Mouse (Mus musculus): ENCODE results near the gene Tut7. TPM values are rescaled to one million over a fixed set of nuclear protein-coding genes. Genes with fewer than 3 reads are reported as not detected.
"Not testable (repeated sequence)": the region's sequence is repeated elsewhere in the genome, so short reads cannot be mapped to it uniquely, and the experiment has no call there.

Gene Tut7
- total RNA-seq, 4 experiments from 2014 or later = 58.7 to 64.0 (median 59.9) TPM

DNA sequence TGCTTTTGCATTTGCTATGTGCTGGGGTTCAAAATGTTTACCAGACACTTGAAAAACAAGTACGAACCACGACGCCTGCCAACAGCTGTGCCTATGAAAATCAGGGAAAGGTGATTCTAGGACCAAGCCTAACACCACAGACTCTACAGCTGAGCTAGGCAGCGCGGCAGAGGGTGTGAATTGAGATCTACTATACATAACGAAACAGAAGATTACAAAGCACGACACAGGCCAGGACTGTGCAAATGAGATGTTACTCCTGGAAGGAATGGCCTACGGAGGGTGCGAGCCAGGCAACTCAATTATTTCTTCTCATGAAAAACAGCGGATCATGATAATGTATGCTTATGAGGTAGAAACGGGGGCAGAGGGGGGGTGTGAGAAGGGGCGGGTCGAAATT, 54.4 kb downstream of the Tut7 start:
- DNase-seq (ENCODE audit: low spot score in 2 of 2) = peak in 1 of 2 experiments; percentile 16

DNA sequence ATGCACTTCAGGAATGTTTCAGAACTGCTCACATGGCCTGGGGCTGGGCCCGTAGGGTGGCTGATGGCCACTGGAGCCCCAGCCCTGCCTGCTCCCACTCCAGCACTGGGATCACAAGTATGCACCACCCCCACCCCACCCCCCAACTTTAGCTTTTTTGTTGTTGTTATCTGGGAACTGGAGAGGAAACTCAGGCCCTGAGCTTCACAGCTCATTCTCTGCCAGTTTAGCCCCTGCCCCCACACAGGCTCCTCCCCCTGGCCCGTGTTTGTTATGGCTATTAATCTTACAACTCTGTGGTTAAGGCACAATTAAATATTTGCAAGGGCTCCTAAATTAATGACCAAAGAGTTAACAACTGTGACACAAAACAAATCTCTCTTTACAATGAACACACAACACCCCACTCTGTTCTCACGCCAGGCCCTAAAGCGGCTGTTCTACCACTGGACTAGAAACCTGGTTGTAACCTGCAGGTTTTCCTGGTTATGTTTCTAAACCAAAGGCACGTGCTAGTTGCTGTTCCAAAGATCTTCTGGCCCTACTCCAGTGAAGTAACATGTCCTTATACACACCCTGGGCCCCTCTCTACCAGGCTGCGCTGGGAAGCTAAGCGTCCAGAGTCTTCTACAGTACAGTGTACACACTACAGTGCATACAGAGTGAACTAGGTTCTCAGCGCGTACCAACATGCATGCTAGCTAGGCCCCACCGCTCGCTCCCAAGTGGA, 56.0 kb downstream of the Tut7 start:
- no peak for DNase-seq (ENCODE audit: low spot score in 2 of 2)

DNA sequence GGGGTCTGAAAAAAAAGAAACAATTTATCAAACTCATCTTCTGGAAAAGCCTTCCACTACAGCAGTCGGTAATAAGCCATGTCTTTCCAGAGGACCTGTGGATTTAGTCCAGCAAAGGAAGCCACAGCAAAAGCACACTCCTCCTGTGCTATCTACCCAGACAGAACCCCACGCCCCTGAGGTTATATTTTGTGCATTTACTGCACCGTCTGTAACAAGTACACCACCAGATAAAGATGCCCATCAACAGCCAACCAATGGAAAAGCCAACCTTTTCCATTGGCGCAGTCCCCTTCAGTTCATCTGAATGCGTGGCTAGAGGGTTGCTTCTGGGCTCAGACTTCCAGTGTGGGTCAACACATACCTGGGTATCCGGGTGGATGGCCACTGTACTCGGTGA, 60.2 kb downstream of the Tut7 start:
- DNase-seq (ENCODE audit: low spot score in 2 of 2) = no peak

DNA sequence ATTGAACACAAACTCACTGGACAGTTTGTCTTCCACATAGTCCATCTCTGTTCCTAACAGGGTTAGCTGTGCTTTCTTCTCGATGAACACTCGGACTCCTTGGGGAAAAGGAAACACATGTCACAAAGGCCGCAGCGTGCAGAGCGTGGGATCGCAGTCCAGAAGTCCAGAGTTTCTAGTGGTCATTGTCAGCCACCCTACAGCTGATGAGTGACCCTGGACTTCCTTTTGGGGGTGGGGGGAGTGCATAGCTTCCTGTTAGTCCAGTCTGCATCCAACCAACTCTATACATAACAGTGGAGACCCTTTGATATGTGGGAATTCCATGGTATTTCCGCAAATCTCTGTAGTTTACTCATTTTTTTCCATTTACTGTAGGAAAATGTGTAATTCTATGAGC, 66.0 kb downstream of the Tut7 start:
- no peak for DNase-seq (ENCODE audit: low spot score in 2 of 2)

DNA sequence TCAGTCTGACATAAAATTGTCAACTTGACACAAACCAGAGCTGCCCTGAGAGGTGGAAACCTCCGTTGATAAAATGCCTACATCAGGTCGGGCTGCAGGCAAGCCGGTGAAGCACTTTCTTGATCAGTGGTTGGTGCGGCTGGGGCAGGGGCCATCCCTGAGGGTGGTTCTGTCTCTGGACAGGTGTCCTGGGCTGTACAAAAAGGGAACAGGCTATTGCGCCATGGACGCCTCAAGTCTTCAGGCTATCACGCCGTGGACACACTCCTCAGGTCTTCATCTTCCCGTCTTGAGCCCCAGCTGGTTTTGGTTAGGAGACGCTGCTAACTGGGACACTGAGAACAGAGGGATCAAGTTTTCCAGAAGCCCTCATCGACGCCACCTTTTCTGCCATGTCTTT, 72.6 kb downstream of the Tut7 start:
- DNase-seq (ENCODE audit: low spot score in 2 of 2) = no peak

DNA sequence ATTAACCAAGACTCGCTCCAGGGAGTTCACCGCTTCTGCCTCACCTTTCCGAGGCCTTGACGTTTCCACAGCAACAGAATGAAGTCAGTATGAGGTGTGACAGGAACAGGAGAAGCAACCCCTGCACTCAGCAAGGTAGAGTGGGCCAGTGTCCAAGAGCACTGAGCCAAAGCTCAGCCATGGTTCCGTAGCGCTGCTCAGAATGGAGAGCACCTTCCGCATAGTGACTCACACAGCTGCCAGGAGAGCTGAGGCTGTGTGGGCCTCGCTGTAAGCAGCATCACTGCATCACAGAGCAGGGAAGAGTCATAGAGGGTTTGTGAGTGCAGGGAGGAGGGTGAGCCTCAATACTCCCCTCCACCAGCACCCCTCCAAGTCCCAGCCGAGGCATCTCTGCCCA, 76.2 kb downstream of the Tut7 start, which contains the start of gene 1700014D04Rik:
Gene 1700014D04Rik, minus strand, starts transcription at position 42 of the 400 bp plus-strand sequence.
- DNase-seq (ENCODE audit: low spot score in 2 of 2) = peak in 1 of 2 experiments; percentile 78

DNA sequence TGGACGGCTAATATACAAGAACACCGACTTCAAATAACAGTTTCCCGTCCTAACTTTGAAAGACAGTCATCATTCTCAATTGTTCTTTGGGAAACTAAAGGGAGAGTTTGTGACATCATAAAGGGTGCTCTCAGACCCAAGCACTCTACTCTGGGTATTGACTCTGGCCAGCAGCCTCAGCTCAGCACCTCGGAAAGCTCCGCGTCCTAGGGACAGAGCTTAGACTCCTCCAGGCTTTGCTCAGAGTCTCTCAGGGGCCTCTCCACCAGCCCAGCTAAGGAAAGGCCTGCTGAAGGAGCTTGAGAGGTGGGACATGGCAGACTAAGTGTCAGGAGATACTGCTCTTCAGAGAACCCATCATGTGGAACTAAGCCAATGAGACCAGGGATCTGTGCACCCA, 76.8 kb downstream of the Tut7 start:
- no peak for DNase-seq (ENCODE audit: low spot score in 2 of 2)

DNA sequence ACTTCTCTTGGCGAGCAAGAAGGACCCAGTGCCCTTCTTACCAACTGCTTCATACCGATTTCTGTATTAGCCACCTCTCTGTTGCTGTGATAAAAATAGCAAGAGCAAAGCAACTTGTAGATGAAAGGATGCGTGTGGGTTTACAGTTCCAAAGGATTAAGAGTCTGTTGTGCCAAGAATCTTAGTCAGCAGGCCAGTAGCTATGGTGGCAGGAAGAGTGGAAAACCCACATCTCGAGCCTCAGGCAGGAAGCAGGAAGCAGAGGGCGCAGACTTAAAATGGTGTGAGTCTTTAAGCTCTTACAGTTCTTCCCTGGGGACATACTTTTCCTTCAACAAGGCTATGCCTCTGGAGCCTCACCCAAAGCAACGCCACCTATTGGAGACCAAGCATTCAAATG, 77.5 kb downstream of the Tut7 start:
- peak in 1 of 2 experiments; percentile 22 for DNase-seq (ENCODE audit: low spot score in 2 of 2)

DNA sequence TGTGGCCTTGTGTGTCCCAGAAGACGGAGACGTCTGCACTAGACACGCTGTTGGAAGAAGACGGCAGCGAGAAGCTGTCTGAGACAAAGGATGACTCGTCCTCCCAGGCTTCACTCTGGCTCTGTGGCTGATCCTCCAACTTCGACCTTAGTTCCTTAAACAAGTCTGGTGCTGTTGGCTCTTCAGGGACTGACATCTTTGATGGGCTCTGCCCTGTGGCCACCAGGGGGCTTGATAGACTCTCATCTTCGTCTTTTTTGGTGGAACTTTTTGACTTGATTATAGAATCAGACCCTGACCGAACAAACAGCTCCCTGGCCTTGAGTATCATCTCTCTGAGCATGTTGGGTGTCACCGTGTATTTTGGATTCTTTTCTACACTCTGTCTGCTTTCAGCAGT, 81.2 kb downstream of the Tut7 start:
- DNase-seq (ENCODE audit: low spot score in 2 of 2) = no peak

DNA sequence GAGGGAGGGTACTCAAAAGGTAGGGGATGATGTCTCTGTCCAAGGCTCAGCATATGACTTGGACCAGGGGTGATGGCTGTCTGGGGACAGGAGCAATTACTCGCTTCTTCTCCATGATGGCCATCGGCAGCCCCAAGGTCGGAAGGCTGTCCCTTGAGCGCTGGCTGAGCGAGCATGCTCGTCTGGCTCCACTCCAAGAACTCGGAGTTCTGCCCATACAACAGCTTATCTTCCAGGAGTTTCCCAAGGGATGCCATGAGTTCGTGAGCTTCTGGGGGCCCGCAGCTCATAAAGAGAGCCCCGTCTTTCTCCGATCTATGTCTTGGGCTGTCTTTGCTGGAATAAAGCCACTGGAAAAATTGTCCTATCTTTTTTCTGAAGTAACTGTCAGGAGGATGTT, 81.9 kb downstream of the Tut7 start:
- no peak for DNase-seq (ENCODE audit: low spot score in 2 of 2)

DNA sequence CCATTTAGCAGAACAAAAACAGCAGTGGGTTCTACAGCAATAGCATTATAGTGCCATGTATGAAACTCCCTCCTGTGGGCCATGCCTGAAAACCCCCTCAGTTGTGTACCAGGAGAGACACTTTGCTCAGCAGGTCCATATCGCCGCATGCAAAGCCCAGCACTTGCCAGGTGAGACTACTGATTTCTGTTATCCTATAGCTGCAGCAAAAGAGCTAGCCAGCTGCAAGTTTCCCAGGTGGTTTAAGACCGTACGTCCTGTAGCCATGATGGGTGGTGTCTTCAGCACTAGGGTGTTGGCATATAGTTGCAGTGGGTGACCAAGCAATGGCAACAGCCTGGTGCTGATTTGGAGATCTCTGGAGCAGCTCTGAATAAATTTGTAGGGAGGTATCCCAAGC, 83.5 kb downstream of the Tut7 start:
- no peak for DNase-seq (ENCODE audit: low spot score in 2 of 2)

DNA sequence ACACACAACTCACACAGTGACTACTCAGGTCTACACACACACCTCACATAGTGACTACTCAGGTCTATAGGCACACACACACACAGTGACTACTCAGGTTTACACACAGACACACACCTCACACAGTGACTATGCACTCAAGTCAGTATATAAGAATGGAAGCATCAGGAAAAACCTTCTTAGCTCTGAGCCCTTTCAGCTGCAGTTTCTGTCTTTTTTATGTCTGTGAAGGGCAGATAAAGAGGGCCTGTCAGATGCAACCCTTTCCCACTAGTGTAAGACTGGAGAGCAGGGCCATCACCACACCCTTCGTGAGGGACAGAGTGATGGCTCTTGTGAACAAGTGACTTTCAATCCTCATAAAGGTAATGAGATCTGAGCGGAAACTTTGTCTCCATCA, 84.5 kb downstream of the Tut7 start:
- no peak for DNase-seq (ENCODE audit: low spot score in 2 of 2)

DNA sequence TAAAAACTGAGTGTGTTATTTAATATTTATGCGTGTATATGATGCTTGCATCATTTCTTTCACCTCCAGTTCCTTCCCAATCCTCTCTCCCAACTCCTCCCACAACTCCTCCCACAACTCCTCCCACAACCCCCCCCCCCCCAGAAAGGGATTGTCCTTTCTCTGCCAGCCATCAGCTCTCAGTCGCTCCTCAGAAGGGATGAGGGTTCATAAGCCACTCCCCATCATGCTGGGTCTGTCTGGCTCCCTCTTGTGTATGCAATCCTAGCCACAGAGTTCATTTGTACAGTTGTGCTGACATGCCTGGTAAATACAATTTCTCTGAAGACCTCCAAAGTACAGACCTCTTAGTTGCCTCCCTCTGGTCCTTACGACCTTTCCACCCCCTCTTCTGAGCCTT, 87.8 kb downstream of the Tut7 start:
- no peak for DNase-seq (ENCODE audit: low spot score in 2 of 2)

DNA sequence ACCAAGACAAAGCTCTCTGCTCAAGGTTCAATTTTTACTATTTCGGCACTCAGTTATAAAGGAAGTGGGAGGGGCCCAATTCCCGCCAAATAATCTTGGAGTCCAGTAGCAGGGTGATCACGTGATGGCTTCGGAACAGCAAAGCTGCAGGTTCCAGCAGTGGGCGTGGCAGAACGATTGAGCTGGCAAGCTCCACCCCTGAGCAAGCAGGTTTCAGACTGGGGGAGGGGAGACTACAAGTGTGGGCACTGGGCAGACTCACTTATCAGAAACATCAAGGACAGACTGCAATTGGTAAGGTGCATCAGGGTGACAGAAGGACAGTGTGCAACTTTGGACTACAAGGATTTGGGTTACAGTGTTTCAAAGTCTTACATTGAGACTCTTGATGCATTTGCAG, 88.6 kb downstream of the Tut7 start:
- not testable (repeated sequence) for DNase-seq (ENCODE audit: low spot score in 2 of 2)

DNA sequence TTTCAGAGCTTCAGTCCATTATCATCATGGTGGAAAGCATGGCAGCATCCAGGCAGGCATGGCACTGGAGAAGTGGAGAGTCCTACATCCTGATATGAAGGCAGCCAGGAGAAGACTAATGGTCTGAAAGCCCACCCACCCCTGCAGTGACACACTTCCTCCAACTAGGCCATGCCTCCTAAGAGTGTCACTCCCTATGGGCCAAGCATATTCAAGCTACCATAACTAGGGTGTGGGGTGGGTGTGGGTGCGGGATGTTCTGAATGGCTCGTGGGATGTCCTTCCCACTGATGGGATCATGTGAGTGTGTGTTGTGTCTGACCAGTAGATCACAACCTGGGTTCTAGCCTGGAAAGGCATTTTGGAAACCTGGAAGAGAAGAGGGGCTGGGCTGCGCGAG, 89.0 kb downstream of the Tut7 start:
- DNase-seq (ENCODE audit: low spot score in 2 of 2) = no peak

DNA sequence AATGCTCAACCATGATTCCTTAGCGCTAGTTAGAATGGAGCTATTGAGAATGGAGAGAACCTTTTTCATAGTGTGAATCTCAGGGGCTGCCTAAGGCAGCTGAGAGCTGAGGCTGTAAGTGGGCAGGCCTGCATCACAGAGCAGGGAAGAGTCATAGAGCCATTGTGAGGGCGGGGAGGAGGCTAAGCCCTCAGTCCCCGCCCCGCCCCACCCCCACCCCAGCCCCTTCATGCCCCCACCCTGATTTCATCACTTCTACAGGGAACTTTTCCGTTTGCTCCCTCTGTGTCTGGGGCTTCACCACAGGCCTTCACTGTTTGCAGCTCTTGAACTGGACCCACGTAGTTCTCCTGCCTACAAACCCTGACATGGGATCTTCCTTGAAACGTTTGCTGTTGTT, 91.3 kb downstream of the Tut7 start, which contains the start of gene Spata31d1d:
Gene Spata31d1d, minus strand, starts transcription at position 101 of the 400 bp plus-strand sequence.
- DNase-seq (ENCODE audit: low spot score in 2 of 2) = no peak

DNA sequence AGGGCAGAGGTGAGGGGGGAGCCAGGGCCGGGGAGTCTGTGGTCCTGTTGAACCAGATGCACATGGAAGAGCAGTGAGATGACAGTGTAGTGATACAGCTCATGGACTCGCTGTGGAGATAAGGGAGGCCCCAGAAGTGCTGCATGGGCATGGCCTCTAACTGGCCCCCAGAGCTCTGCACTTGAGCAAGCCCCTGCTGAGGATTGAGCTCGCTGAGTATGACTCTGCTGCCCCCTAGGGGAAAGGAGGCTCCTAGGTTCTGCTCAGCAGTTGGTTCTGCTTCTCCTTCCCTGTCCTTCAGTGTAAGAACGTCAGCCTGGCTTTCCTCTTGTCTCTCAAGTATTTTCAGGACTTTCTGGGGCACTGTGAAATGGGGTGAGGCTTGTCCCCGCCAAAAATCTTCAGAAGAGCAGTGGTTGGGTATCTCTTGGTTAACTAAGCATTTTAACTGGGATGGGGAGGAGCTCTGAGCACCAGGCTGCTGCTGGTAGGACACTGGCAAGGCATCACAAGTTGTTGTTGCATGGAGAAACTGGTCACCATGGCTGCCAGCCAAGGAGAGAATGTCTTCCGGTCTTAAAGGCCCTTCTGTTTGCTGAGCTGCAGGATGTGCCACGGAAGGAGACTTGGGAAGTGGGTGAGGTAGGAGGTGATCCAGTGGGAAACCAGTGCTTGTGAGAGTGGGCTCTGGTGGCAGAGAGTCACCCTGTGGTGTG, 94.4 kb downstream of the Tut7 start:
- DNase-seq (ENCODE audit: low spot score in 2 of 2) = peak; percentile 57

DNA sequence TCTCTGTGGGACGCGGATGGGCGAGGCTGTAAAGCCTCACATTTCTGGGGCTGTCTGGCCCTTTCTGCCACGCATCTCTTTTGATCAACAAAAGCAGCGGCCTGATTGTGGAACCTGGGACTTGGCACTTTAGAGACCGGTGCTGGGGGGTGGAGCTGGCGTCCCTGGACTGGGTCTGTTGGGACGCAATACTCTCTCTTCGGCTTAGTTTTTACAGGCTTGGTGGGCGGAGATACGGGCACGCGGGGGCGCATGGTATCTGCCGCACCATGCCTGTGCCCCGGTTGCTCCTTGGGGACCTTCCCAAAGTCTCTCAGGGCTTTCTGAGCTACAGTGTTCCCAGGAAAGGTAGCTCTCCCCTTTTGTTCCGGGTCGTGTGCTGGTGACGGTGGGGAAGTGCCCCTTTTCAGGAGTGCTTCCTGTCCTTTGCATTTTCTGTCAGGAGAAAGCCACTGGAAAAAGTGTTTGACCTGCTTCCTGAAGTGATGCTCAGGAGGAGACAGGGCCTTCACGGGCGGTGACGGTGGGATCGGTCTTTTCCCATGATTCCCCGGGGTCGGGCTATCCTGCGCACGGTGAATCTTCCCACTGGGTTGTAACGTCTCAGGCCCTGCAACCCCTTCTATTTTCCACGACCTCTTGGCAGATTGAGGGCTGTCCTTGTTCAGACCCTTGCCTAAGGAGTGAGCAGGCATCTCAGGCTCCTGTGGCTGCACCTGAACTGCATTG, 96.6 kb downstream of the Tut7 start:
- DNase-seq (ENCODE audit: low spot score in 2 of 2) = no peak

DNA sequence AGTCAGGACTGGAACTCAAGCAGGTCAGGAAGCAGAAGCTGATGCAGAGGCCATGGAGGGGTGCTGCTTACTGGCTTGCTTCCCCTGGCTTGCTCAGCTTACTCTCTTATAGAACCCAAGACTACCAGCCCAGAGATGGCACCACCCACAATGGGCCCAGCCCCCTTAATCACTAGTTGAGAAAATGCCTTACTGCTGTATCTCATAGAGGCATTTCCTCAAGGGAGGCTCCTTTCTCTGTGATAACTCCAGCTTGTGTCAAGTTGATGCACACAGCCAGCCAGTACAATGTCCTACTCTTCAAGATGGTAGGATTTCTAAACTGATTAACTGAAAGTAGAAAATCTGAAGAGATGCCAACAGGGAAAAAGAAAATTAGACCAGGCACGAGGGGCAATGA, 100.9 kb downstream of the Tut7 start:
- DNase-seq (ENCODE audit: low spot score in 2 of 2) = not testable (repeated sequence)
